Mouse (Mus musculus): ENCODE measurements around the gene Wdr78. TPM values are rescaled to one million over a fixed set of nuclear protein-coding genes. Genes with fewer than 3 reads are reported as not detected.

Gene Wdr78
- 0.18 and 0.21 TPM in 2 replicates for polyA plus RNA-seq (2012; rRNA removed; ENCODE audit: low replicate concordance)

DNA sequence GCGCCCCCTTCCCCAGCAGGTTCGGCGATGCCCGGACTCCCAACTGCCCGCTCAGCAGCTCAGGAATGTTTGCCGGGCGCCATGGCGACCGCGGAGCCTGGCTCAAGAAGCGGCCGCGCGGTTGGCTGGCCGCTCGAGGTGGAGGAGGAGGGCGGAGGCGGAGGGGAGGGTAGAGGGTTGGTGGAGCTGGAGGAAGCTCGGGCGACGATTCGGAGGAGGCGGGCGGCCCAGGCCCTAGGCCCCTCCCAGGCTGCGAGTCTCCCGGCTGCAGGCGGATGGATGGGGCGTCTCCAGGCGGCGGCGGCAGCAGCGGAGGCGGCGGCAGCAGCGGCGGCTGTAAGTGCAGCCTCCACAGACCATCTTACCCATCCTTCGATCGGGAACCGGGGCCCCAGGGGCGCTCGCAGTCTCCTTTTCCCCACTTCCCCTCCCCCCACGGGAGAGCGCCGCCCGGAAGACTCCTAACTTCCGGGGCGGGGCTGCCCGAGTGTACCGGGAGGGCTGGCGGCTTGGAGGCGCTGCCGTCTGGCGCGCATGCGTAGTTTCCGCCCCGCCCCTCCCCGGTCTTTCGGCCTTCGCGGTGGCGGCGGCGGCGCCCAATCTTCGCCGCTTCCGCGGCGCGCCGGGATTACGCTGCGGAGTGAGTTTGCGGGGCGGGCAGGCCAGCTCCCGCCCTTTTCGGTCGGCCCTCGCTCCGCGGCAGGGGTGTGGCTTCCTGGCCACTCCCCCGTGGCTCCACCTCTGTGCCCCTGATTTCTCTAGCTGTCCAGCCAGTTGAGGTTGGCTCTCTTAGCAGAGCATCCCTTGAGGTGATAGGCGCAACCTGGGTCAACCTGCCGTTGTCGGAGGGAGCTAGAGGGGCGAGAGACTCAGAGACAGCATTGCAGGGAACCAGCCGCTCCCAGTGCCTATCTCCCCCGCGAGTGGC, at the start of gene Wdr78, which contains the start of gene Mier1:
Gene Wdr78, minus strand, starts transcription at position 372 of the 928 bp plus-strand sequence.
Gene Mier1, plus strand, starts transcription at position 207 of the 928 bp plus-strand sequence.

DNA sequence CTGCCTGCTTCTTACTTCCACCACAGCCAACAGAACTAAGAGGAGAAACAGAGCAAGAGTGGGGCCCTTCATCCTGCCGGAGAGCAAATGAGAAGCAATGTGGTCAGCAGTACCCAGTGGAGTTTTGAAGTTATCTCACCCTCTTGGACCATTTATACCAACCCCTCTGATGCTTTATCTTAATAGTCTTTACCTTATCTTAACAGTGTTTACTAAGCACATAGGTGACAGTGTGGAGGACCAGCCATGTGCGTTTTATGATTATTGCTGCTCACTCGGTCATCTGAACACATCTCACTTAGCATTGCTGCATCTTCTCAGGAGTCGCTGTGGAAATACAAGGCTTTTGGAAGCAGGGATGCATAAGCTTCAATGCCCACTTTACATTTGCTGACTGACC, 87.7 kb downstream of the Wdr78 start, which contains the start of gene Insl5:
Gene Insl5, minus strand, starts transcription at position 222 of the 400 bp plus-strand sequence.

Other genes starting within 250 kb of the Wdr78 start
- gene Tctex1d1, start 135.9 kb downstream of the Wdr78 start, polyA plus RNA-seq (2012; rRNA removed; ENCODE audit: low replicate concordance), result not detected in 2 replicates
- gene Insl5, start 87.7 kb downstream of the Wdr78 start, polyA plus RNA-seq (2012; rRNA removed; ENCODE audit: low replicate concordance), result not detected in 2 replicates
- gene Mier1, start 165 bp downstream of the Wdr78 start, polyA plus RNA-seq (2012; rRNA removed; ENCODE audit: low replicate concordance), result 2.5 and 2.6 TPM in 2 replicates
- gene Slc35d1, start 100.6 kb upstream of the Wdr78 start, polyA plus RNA-seq (2012; rRNA removed; ENCODE audit: low replicate concordance), result 4.6 and 5.1 TPM in 2 replicates
- not detected in 2 replicates for gene 4921539E11Rik, start 176.3 kb upstream of the Wdr78 start, polyA plus RNA-seq (2012; rRNA removed; ENCODE audit: low replicate concordance)
- 4.6 and 8.2 TPM in 2 replicates for gene Oma1, start 199.3 kb upstream of the Wdr78 start, polyA plus RNA-seq (2012; rRNA removed; ENCODE audit: low replicate concordance)

Data from duodenum, adult 2 months (tissue).